Mouse (Mus musculus) cerebral cortex, adult 2 months (tissue): ENCODE data around the gene Plekha7.

Experiments used
- WGBS: fragments of 180-500 bp; shearing (Covaris S2); methylation state at CpG from one replicate; pipeline ENCODE4 v1.1.7; 2018; 5-methylcytosine and 5-hydroxymethylcytosine counted together

Gene Plekha7

DNA sequence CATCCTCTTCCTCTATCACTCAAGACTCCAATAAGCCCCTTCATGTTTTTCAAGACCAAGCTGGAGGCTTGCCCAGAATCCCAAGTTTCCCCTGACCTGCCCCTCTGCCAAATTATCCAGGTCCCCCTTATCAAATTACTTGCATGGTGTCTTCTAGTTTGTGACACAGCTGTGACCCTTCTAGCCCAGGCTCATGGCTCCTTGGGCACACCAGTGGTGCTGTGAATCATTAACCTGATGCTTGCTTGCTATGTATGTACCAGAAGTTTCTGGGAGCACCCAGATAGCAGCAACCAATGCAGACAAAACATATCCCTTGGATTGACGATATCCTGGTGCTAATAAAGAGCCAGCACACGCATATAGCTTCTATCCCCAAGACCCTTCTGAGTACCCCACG is 19.2 kb downstream of the Plekha7 start:
- WGBS, result 96% methylated on average over 3 of the region's 3 CpGs

- 96% methylated on average over 5 of the region's 5 CpGs for WGBS
Measured at GRCm38 (mm10) chr7:116287959-116288358, 20.2 kb downstream of the Plekha7 start.

GRCm38 (mm10) chr7:116286611-116287355 is 21.4 kb downstream of the Plekha7 start:
- WGBS, result 73% methylated on average over 11 of the region's 11 CpGs

DNA sequence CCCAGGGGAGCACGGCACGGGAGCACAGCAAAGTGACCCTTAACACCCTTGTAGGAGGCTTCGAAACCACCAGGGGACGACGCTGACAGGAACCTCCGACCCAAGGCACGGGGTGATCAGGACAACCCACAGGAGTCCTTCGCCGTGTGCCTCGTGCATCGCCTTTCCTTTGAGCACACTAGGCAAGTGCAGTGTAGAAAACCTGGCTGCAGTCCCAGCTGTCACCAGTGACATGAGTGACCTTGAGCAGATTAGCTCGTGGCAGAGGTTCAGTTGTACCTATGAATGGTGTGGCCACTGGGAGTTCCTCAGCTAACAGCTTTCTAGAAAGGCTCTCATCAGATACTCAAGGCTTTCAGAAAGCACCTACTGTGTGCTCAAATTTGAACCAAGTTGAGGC is 22.0 kb downstream of the Plekha7 start:
- 83% methylated on average over 12 of the region's 12 CpGs for WGBS

DNA sequence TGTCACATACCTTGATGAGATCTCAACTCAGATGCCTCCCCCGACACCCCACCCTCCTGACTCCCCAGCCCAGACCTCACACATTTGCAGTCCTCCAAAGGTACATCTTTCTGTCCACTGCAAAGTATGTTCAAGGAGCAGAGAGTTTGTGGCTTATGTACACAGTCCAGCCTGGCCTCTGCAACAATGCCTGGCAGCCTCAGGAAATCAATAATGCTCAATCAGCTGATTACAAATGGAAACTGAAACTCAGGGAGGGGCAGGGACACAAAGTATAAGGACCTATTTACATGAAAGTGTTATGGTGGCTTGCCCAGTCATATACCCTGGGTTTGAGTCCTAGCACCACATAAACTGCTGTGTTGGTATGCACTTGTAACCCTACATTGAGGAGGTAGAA is 23.0 kb downstream of the Plekha7 start:
- WGBS, result 100% methylated on average over 1 of the region's 1 CpGs

DNA sequence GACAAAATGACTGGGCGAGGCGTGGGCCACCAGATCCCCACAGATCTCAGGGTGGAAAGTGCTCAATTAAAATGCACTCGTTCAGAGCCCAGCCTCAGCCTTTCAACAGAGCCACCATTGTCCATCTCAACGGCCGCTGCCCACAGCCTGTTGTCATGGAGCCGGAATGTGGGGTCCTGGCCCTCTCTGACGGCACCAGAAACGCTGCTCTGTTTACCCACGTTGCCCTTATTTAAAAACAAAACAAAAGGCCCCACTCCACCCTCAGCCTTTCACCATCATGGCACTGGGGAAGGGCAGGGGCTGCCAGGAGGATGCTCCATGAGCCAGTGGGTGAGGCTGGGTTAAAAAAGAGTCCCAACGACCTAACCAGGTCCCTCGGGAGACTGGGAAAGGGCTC is 25.4 kb downstream of the Plekha7 start:
- 44% methylated on average over 11 of the region's 11 CpGs for WGBS

DNA sequence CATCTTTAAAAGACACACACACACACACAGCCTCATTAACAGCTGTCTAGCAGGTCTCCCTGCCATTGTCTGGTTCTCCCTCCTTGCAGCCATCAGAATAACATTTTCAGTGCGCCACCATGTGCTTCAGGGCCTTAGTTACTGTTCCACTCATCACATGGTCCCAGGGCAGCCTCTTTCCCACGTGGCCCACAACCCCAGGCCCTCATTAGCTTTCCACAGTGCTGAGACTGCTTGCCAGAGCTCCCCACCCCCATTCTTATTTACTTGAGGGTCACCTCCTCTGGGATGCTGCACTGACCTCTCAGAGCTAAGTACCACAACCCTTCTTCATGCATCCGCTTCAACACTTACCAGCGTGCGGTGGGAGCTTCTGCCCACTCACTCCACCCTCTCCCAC is 28.1 kb downstream of the Plekha7 start:
- 74% methylated on average over 5 of the region's 5 CpGs for WGBS

DNA sequence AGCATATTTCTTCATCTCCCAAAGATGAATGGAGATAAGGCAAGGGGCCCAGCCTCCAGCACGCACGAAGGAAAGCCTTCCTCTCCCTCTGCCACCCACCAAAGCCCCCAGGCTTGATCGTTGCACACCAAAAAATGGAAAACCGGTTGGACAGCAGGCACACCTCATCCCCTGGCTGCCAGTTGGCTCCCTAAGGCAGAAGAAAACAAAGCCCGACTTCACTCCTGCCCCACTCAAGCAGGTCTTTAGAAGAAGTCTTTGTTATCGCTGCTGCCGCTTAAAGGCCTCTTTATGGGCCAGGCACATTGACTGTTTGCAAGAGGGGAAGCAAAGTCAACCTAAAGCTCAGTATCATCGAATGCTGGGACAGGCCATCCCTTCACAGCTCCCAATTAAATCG is 29.9 kb downstream of the Plekha7 start:
- 70% methylated on average over 9 of the region's 9 CpGs for WGBS

GRCm38 (mm10) chr7:116273111-116273510 is 35.1 kb downstream of the Plekha7 start:
- WGBS, result 95% methylated on average over 6 of the region's 6 CpGs

DNA sequence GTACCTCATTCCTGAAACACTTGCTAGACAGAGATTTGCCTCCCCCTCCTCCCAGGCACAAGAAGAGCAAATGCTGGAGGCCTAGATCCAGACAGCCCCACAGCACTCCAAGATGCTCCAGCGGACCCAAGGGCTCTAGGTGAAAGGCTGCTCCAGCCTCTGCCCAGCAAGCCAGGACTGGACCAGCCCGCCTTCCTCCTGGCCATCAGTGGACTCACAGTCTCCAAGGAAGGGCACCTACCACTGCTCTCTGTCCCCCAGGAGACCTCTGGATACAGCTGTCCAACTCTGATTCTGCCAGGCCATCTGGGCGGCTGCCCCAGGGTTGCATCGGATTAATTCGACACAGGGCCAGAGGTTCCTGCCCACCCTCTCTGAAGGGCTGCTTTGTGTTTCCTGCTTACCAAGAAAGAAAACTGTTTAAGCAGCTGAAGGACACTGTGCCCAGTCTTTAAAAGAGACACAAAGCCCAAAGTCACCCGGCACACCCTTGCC is 38.6 kb downstream of the Plekha7 start:
- 73% methylated on average over 6 of the region's 6 CpGs for WGBS

GRCm38 (mm10) chr7:116268113-116268926 is 39.9 kb downstream of the Plekha7 start:
- 83% methylated on average over 13 of the region's 13 CpGs for WGBS

DNA sequence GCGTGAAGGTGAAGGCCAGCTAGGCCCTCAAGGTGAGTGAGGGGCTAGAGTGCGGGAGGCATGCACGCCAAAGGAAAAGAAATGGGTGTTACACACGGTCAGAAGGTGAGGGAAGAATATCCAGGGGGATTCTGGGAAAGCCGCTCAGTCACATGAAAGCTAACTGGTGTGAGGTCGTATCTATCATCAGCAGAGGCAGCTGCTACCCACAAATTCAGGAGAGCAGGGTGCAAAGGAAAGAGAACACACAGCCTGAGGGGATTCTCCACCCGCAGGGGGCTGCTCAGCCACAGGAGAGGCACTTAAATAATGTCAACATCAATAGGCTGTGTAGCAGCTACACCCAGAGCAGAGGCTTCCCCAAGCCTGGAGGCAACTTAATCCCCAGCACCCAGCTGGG is 44.9 kb downstream of the Plekha7 start:
- 89% methylated on average over 7 of the region's 7 CpGs for WGBS

GRCm38 (mm10) chr7:116262508-116262907 is 45.7 kb downstream of the Plekha7 start:
- 78% methylated on average over 2 of the region's 2 CpGs for WGBS

- WGBS, result 45% methylated on average over 4 of the region's 4 CpGs
Measured at GRCm38 (mm10) chr7:116262101-116262500, 46.1 kb downstream of the Plekha7 start.

- WGBS, result 81% methylated on average over 4 of the region's 4 CpGs
Measured at GRCm38 (mm10) chr7:116260826-116261615, 47.2 kb downstream of the Plekha7 start.

GRCm38 (mm10) chr7:116258464-116259185 is 49.6 kb downstream of the Plekha7 start:
- WGBS, result 45% methylated on average over 17 of the region's 17 CpGs

DNA sequence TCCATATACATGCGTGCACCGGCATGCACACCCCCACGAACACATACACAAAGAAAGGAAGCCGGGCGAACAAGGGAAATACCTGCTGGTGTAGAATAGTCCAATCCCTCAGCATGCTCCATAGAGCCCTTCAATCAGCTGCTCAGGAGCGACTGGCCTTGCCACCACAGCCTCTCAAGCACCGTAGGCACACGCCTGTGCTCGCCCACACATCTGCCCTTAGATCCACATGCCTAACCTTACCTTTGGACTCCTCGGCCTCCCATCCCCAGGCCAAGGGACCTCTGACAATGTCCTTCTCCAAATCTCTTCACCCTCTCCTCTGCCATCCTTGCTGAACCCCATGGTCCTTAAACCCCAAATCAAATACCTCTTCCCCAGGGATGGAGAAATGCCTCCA is 50.2 kb downstream of the Plekha7 start:
- 77% methylated on average over 10 of the region's 10 CpGs for WGBS

DNA sequence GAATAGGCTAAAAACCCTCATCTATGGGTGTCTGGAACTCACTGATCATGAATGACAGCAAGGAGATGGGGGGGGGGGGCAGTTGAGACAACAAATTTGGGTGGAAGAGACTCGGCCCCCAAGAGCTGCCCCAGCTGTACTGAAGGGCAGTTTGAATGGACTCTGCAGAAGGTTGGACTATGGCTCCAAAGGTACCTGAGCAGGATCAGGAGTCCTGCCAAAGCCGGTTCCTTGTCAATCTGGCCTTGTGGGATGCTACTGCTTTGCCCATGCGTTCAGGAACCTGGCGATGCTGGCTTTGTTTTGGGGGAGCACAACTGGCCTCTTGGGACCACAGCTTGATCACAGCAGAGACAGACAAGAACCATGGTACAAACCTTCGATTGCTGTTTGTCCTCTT is 52.5 kb downstream of the Plekha7 start:
- WGBS, result 86% methylated on average over 5 of the region's 5 CpGs

DNA sequence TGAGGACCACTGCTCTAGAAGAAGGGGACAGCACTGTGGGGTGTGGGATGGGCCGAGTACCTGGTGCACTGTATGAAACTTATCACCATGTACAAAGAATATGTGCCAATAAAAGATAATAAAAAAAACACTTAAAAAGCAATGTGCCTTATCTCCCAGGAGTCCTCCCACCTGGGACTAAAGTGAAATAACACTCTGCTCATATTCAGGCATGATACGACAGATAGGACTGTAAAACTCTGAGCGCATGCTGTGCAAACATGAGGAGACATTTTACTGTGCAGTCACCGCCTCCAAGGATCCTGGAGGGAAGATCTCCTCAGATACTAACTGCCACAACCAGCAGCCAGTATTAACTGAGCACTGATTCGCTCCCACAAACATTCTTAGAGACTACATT is 53.5 kb downstream of the Plekha7 start:
- WGBS, result 84% methylated on average over 5 of the region's 5 CpGs

DNA sequence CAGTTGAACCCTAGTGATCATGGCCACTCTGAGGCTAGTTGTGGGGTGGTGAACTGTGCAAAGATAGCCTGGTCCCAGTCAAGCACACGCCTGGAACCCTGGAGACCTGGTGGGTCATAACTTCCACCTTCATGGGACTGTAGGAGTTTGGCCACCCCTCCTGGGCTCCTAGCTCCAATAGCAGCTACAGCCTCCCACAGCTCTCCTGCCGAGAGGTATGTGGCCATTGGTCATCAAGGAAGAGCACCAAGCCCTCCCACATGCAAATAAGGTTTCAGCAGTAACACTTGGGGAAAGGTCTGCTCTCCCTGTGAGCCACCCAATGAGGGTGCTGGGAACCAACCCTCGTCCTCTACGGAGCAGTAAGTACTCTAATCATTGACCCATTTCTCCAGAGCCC is 55.7 kb downstream of the Plekha7 start:
- WGBS, result 91% methylated on average over 4 of the region's 4 CpGs

GRCm38 (mm10) chr7:116251516-116251915 is 56.7 kb downstream of the Plekha7 start:
- 82% methylated on average over 3 of the region's 3 CpGs for whole genome bisulfite sequencing
